Mouse (Mus musculus) embryo, embryonic 11 days (tissue): Measurements from ENCODE around the gene Zfp446.
"Not testable (repeated sequence)": the region's sequence is repeated elsewhere in the genome, so short reads cannot be mapped to it uniquely, and the experiment has no call there.

ENCODE experiments used
- DNase-seq: peaks from one replicate; pipeline ENCODE4 v3.0.0-alpha.2; 2015

Zfp446 gene

GRCm38 (mm10) chr7:12977682-12978389 lies at the start of gene Zfp446:
TSS of gene Zfp446 (plus strand) at chr7:12977848.
- peak; percentile 98 for DNase-seq

DNA sequence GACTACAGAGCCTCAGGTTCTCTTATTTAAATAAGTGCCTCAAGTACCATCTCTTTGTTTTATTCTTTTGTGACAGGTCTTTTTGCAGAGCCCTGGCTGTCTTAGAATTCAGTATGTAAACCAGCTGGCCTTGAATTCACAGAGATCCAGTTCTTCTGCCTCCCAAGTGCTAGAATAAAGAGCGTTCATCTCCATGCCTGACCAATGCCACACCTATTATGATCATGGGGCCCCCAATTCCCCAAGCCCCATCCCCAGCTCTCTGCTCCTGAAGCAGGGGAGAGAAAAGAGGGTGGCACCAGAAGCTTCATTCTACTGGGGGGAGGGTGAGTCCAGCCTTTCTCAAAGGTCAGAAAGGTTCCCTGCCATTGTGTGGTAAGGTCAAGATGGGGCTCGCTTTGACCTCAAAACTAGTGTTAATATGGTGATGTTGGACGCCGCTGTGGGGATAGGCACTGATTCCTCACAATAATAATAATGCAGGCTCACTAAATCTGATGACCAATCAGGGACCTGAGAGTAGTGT lies 44.0 kb upstream of the Zfp446 start:
- no peak for DNase-seq

DNA sequence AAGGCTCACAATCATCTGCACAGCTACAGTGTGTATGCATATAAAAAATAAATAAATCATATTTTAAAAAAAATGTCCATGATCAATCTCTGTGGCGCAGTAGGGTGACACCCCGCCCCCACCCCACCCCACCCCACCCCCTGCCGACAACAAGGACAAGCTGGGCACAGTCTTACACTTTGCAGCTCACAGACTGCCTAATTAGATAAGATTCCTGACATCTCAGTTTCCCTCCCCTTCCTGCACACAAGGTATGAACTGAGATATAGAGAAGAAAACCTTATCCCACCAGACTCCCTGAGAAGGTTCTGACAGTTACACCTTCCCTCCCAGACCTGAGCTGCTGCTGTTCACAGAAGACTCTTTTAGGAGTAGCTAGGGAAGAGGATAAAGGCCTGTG lies 42.8 kb upstream of the Zfp446 start:
- no peak for DNase-seq

DNA sequence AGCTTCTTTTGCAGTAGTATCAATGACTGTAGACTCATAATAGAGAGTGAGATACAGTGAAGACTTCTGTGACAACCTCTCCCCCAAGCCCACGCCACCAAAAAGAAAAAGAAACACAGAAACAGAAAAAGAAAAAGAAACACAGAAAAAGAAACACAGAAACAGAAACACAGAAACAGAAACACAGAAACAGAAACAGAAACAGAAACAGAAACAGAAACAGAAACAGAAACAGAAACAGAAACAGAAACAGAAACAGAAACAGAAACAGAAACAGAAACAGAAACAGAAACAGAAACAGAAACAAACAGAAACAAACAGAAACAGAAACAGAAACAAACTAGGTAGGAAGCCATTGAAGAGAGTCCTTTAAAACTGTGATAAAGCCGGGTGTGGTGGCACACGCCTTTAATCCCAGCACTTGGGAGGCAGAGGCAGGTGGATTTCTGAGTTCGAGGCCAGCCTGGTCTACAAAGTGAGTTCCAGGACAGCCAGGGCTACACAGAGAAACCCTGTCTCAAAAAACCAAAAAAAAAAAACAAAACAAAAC lies 40.3 kb upstream of the Zfp446 start:
- not testable (repeated sequence) for DNase-seq

DNA sequence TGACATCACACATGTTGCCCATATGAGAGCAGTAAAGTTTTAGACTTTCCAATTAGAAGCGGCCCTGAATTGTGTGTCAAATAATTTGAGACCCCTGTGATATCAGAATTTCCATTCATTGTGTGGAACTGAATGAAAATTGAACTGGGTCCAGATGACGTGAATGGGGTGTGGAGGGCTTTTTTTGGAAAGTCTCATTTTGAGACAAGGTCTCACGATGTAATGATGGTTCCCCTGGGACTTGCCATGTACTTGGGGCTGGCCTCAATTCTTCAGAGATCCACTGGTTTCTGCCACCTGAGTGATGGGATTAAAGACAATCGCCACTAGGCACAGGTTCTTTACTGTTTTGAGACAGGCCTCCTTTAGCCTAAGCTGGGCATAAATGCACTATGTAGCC lies 37.0 kb upstream of the Zfp446 start:
- DNase-seq: no peak

GRCm38 (mm10) chr7:12943488-12943887 lies 34.2 kb upstream of the Zfp446 start:
- no peak for DNase-seq

DNA sequence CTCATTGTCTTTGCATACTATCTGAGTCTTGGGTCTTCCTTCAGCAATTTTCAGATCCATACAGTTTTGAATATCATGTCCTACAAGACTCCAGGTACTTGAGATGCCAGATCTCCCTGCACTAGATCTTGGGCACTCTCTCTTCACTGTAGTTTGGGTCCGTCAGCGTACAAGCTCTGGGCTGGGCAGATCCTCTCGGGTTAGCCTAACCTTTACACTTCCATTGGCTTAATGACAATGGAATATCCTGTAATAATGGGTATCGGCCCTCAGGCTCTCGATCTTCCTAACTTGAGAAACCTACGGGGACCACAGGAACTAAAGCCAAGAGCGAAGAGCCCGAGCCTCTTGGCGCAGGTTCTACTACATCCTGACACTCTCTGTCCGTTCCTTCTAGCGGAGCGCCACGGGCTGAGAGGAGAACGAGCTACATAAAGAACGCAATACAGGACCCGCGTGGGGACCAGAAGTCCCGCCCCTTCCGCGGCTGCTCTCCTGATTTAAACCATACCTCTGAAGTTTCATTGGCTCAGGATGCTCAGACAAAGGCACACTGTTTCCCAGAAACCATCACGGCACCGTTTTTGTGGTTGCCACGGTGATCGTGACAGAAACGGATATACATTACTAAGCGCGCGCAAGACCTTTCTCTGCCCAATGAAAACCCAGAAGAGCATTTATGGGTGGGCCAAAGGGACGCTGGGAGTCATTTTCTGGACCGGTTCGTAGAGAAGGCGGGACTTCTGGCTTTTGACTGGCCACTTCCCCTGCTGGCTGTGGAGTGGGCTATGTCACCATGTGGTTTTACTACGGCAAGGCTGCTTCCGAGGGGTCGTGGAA lies 28.4 kb upstream of the Zfp446 start:
- peak; percentile 97 for DNase-seq

DNA sequence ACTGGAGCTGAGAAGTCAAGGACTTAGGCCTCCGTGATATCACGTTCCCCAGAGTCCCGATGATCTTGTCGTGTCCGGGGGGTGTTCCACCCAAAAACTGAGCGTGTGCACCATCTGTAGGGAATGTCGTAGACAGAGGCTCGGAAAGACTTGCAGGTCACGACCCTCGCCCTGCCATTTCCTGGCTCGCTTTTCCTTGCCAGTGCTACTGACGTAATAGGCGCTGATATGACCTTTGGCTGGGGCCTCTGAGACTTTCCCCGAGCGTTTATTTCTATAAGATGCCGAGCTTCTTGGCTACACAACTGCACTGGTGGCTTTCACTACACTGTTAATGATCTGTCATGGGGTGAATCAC lies 27.8 kb upstream of the Zfp446 start:
- no peak for DNase-seq

- DNase-seq: no peak
Observed at GRCm38 (mm10) chr7:12954896-12955295, 22.8 kb upstream of the Zfp446 start.

GRCm38 (mm10) chr7:12957511-12957910 lies 20.1 kb upstream of the Zfp446 start:
- DNase-seq: no peak

DNA sequence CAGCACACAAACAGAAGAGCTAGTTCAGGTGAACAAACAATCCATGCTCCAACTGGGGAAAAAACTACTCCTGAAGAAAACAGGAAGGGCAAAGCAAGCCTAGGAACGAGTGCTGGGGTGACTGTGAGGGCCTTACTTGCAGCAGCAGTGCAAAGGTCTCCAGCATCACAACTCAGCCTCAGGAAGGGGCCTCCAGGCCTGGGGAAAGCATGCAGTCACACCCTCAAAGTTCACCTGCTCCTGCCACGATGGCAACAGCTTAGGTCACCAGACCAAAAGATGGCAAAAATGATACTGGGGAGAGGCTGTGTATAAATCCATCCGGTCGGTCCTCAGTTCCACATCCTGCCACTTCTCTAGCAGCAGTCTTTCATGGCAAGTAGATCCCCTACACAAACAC lies 18.7 kb upstream of the Zfp446 start:
- DNase-seq: no peak

- no peak for DNase-seq
Observed at GRCm38 (mm10) chr7:12959718-12960117, 17.9 kb upstream of the Zfp446 start.

GRCm38 (mm10) chr7:12961511-12962141 lies 16.0 kb upstream of the Zfp446 start:
- peak; percentile 87 for DNase-seq

GRCm38 (mm10) chr7:12965678-12966091 lies 12.0 kb upstream of the Zfp446 start, which contains the start of gene Zfp324:
TSS of gene Zfp324 (plus strand) at chr7:12965838.
- peak; percentile 92 for DNase-seq

DNA sequence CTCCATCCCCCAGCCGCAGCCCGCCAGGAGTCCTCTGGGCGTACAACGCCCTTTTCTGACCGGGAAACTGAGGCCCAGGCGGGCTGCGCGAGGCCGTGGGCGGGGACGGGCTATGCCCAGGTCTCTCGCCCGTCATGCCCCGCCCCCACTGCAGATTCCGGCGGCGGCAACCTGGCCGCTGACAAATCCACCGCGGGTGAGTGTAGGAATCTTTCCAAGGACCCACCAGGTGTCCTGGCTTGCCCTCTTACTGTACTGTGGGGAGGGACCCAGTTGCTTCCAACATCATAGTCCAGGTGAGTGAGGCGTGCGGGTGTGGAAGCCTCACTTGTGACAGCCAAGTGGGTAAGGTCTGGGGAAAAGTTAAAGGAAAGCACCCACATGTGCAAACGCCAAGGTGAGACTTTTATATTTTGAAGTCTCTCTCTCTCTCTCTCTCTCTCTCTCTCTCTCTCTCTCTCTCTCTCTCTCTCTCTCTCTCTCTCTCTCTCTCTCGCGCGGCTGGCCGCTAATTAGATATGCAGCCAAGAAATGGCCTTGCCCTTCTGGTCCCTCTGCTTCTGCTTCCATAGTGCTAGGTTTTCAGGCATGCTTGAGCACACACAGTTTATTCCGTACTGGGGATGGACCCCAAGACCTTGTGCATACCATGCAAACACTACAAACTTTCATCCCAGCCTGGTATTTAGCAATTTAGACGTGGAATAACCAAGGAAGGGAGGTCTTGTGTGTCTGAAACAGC lies 11.4 kb upstream of the Zfp446 start:
- DNase-seq: peak; percentile 71

DNA sequence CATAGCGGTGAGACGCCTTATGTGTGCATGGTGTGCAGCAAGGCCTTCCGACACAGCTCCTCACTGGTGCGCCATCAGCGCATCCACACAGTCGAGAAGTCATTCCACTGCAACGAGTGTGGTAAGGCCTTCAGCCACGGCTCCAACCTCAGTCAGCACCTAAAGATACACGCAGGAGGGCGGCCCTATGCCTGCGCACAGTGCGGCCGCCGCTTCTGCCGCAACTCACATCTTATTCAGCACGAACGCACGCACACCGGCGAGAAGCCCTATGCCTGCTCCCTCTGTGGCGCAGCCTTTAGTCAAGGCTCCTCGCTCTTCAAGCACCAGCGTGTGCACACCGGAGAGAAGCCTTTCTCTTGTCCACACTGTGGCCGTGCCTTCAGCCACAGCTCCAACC lies 6.7 kb upstream of the Zfp446 start:
- no peak for DNase-seq

DNA sequence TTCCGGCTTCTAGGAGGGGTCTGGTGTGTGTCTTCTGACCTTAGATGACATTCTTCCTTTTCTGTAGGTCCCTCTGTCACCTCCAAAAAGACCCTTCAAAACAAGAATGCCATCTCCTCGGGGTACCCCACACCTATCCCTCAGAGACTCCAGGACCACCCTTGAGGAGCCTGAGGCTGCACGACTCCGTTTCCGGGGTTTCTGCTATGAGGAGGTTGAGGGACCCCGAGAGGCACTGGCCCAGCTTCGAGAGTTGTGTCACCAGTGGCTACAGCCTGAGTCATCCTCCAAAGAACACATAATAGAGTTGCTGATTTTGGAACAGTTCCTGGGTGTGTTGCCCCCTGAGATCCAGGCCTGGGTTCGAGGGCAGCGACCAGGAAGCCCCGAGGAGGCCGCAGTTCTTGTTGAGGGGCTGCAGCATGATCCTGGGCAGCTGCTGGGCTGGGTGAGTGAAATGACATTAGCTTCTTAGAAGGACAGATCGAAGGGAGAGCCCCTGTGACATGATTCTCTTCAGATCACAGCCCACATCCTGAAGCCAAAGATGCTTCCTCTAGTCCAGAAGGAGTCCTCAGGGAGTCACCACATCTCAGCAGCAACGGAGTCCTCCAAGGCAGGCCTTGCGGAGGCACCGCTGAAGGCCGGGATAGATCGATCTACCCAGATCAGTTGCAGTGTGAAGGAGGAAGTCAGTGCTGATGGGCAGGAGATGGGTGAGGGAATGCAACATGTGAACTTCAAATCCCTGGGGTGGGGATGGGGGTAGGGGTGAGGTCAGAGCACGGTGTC lies 1.5 kb downstream of the Zfp446 start:
- DNase-seq: no peak

DNA sequence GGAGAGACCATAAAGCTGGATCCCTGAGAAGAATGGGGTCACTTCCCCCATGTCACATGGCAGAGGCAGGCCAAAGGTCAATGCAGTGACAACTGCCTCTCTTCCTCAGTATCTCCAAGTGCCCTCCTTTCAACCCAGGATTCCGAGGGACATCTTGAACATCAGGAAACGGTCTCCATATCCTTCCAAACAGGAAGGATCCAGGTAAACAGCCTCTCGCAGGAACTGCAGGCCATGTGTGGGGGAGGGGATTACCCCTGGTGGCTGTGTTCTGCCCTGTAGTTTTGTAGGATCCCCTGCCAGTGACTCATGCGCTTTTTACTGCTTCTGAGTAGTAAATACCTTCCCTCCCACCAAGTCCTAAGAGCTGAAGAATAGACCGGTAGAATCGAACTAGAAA lies 2.1 kb downstream of the Zfp446 start:
- DNase-seq: no peak

DNA sequence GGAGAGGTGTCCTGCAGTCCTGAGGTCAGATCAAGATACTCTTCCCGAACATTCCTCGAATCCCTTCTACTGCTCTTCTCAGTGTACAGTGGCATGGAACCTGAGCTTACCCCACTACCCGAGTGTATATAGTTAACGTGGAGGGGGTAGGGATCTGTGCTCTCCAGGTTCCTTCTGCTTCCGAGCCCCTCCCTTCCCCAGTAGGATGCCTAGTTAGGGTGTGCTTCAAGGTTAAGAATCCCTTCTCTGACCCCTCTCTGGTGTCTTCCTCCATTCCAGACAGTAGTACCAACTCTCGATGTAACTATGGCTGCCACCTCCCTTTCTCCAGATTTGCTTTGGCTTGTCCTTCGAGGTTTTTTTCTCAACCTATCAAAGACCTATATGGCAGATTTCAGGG lies 2.6 kb downstream of the Zfp446 start:
- no peak for DNase-seq

DNA sequence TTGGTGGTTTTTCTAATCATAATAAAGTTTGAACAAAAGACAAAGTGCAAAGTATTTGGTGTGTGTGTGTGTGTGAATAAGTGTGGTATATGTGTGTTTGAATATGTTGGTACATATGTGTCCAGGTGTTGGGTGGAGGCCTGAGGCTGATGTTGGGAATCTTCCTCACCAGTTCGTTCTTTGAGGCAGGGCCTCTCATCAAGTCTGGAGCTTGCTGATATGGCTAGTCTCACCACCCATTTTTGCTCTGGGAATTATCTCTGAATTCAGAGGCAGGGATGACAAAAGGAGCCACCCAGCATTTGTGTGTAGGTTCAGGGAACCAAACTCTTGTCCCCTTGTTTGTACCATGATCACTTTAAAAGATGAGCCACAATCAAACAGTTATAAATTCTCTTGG lies 8.1 kb downstream of the Zfp446 start:
- DNase-seq: no peak

GRCm38 (mm10) chr7:12986906-12987305 lies 9.3 kb downstream of the Zfp446 start:
- DNase-seq: no peak
